Mouse (Mus musculus): Measurements from ENCODE around the gene Ltb.

DNA sequence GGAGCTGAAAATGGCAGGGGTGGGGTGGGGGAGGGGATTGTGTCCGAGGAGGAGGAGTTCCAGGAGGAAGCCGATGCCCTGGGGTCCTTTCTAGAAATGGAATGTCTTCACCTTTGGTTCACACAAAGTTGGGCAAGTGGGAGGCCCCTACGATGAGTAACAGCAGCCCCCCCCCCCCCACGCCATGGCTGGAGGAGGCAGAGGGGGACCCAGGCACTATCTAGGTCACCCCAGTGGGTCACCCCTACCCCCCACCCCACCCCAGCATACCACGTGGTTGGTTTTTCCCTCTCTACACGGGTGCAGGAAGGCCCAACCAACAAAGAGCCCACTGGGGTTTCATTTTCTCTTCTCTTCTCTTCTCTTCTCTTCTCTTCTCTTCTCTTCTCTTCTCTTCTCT lies 2.9 kb downstream of the Ltb start:
- TF ChIP-seq CTCF (IDR thresholded peaks at IDR 0.05; ENCODE audit: low read depth): no peak
- TF ChIP-seq EP300 (IDR thresholded peaks at IDR 0.05; ENCODE audit: low read depth): no peak

All from heart, postnatal 0 days (tissue).